Mouse (Mus musculus) intestine, embryonic 14.5 days (tissue): ENCODE results near the gene Gm12830. TPM values are rescaled to one million over a fixed set of nuclear protein-coding genes. Genes with fewer than 3 reads are reported as not detected.

Experiments
- ATAC-seq: fragments of 200-750 bp; cut with Nextera tagmentation; replicated peaks from 2 replicates; pipeline ENCODE4 v1.8.0; 2017; ENCODE audit warnings: low read depth, moderate number of reproducible peaks, moderate TSS enrichment, moderate library complexity; ENCODE audit not compliant: low FRiP score, low TSS enrichment
- DNase-seq: peaks from one replicate; pipeline ENCODE4 v3.0.0-alpha.2; 2018; ENCODE audit warnings: low spot score
- H3K27ac ChIP-seq: fragments of 300-500 bp; sonication (generic); 2 replicates; pipeline ENCODE4 v1.5.1; 2014; ENCODE audit warnings: low read depth, mild to moderate bottlenecking, control low read depth
- H3K27me3 ChIP-seq: fragments of 300-500 bp; sonication (generic); replicated peaks from 2 replicates; pipeline ENCODE4 v1.6.1; 2014; ENCODE audit warnings: low read length, control low read depth; ENCODE audit not compliant: control insufficient read depth, insufficient read depth
- H3K36me3 ChIP-seq: fragments of 300-500 bp; sonication (generic); 2 replicates; pipeline ENCODE4 v1.6.1; 2014; ENCODE audit warnings: low read length, control low read depth; ENCODE audit not compliant: control insufficient read depth, insufficient read depth
- H3K4me1 ChIP-seq: fragments of 300-500 bp; sonication (generic); replicated peaks from 2 replicates; pipeline ENCODE4 v1.6.1; 2014; ENCODE audit warnings: low read length, control low read depth, mixed read lengths; ENCODE audit not compliant: control insufficient read depth, insufficient read depth
- H3K4me2 ChIP-seq: fragments of 300-500 bp; sonication (generic); 2 replicates; pipeline ENCODE4 v1.6.1; 2014; ENCODE audit warnings: low read length
- H3K4me3 ChIP-seq: fragments of 300-500 bp; sonication (generic); 2 replicates; pipeline ENCODE4 v1.5.1; 2014; ENCODE audit warnings: low read depth, low read length, control low read depth, mixed read lengths
- H3K9ac ChIP-seq: fragments of 300-500 bp; sonication (generic); 2 replicates; pipeline ENCODE4 v1.6.1; 2014; ENCODE audit warnings: mild to moderate bottlenecking, low read length
- H3K9me3 ChIP-seq: fragments of 300-500 bp; sonication (generic); 2 replicates; pipeline ENCODE4 v1.6.1; 2016; ENCODE audit warnings: low read length, control low read depth; ENCODE audit not compliant: control insufficient read depth
- WGBS: fragments of 180-500 bp; shearing (Covaris S2); extraction: QIAGEN DNeasy Blood & Tissue Kit; methylation state at CpG from one replicate; pipeline ENCODE4 v1.1.7; 2014; 5-methylcytosine and 5-hydroxymethylcytosine counted together
- polyA plus RNA-seq: library from polyadenylated mRNA; unstranded; fragments of >200 nt; fragmentation: Nextera tagmentation; extraction: Ambion mirVana; gene quantifications from 2 replicates; pipeline ENCODE4 v1.2.1, GENCODE M21; 2014

Gene Gm12830
- polyA plus RNA-seq, 1 experiment from 2014 or later = not detected

DNA sequence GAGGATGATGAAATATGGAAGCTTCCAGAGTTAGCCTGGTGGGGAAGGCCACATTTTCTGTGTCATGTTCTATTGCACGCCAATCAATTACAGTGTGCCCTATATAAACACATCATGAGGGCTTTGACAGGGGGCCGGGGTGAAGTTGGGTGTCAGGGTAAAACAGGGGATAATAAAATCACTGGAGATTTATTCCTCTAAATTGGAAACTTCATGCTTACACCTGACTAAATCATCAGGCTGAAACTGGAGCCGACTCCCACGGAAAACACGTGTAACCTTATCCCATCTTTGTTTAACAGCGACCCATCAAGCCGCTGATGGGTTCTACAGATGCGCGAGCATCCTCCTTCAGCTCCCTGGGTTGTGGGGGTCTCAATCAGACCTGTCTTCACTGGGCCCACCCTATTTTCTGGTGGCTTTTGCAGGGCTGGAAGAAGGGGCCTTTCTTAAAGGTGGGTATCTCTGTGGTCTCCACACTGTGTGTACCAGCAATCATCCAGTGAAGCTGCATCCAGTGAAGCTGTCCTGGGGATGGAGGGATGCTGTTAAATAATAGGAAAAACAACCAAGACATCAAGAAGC, 19.9 kb downstream of the Gm12830 start:
- 39% methylated on average over 9 of the region's 9 CpGs for whole genome bisulfite sequencing
- H3K4me2 ChIP-seq = no peak overlapping the region
- ATAC-seq (no peak), DNase-seq (no peak)
- no peaks in the 10 kb centered on the region for H3K9me3 ChIP-seq
- H3K9ac ChIP-seq = no peak overlapping the region
- no peak overlapping the region for H3K4me3 ChIP-seq
- H3K27me3 ChIP-seq = peaks cover 66% of the 10 kb centered on the region
- no peaks in the 10 kb centered on the region for H3K36me3 ChIP-seq
- peaks cover 3% of the 10 kb centered on the region; the same call in 1 of the 2 replicates for H3K4me1 ChIP-seq
- no peak overlapping the region for H3K27ac ChIP-seq

DNA sequence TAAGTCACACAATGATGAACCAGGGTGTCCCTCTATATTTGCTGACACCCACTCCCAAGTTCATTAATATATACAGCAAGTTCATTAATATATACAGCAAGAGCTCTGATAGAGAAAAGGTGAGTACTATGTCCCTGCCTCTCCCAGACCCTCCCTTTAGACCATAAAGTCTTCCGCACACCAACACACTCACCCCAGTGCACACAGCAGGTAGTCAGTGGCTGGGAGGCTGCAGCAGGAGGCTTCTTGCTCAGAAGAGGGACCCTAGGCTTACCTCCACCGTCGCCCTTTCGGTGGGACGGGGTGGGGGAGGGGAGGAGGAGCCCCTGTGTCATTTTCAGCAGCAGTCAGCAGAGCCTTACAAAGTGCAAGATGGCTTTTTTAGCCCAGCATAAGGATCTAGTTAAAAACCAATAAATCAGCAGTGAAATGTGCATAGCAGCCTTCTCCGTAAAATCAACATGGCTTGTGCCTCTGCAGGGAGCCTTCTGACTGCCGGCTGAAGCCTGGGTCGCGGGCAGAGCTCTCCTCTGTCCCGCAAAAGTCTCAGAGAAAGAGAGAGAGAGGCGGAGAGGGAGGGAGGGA, 20.9 kb downstream of the Gm12830 start:
- Histone ChIP-seq H3K4me1 (peaks cover 3% of the 10 kb centered on the region; the same call in 1 of the 2 replicates), H3K27me3 (peaks cover 63% of the 10 kb centered on the region), H3K27ac (no peak overlapping the region), H3K4me2 (no peak overlapping the region), H3K9me3 (no peaks in the 10 kb centered on the region), H3K36me3 (no peaks in the 10 kb centered on the region), H3K4me3 (no peak overlapping the region), H3K9ac (no peak overlapping the region)
- DNase-seq = no peak
- ATAC-seq = no peak
- WGBS = 11% methylated on average over 8 of the region's 11 CpGs

DNA sequence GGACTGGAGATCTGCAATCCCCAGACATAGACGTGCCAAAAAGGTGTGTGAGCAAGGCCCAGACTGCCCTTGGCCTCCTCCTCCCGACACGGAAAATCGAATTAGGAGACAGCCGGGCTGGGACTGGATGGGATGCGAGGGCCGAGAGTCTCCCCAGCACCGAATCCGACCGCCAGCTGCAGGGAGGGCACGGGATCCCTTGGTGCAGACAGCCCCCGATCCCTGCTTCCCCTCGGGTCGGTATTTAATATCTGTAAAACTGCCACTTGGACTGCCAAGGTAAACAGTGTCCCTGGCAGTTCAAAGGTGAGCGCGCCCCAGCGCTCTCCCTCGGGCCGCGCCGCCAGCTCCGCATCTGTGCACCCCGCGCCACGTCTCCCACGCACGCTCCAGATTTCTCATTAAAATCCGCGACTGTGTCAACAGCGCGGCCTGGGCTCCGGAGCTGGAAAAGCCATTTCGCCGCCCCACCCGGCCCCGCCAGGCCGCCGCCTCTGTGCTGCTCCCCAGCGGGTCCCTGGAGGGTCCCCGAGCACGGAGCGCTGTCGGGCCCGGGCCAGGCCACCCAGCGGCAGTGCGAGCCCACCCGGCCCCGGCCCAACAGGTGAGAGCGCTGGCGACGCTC, 21.7 kb downstream of the Gm12830 start:
- Histone ChIP-seq H3K9me3 (0 out of 2 replicates have a peak, but pooled peaks cover 2% of the 10 kb centered on the region), H3K4me2 (peak overlapping the region; percentile 67), H3K4me3 (peak overlapping the region; percentile 35), H3K9ac (peak overlapping the region; percentile 27; the same call in 1 of the 2 replicates), H3K4me1 (peaks cover 3% of the 10 kb centered on the region; the same call in 1 of the 2 replicates), H3K27ac (no peak overlapping the region), H3K36me3 (no peaks in the 10 kb centered on the region), H3K27me3 (peaks cover 59% of the 10 kb centered on the region)
- DNase-seq = peak; percentile 65
- peak; percentile 63 for ATAC-seq
- 1% methylated on average over 50 of the region's 51 CpGs for WGBS

DNA sequence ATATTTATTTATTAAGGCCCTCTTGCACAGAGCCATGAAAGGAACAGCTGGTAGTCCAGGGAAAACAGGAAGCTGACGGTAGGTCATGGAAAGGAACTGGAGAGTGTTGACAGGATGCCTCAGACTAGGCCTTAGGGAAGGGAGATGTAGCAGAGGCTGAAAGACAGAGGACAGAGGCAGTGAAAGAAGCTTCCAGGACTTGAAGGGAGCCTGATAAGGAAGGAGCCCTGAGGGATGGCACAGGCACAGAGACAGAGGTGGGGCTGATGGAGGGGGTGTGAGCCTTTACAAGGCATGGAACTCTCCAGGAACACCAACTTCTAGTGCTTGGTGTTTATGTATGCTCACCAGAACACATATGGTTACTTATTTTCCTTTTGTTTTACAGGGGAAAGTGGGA, 23.1 kb downstream of the Gm12830 start:
- H3K4me2 ChIP-seq = no peak overlapping the region
- no peak for DNase-seq
- 0 out of 2 replicates have a peak, but pooled peaks cover 3% of the 10 kb centered on the region for H3K9me3 ChIP-seq
- 39% methylated on average over 1 of the region's 1 CpGs for WGBS
- H3K36me3 ChIP-seq = no peaks in the 10 kb centered on the region
- no peak for ATAC-seq
- peaks cover 51% of the 10 kb centered on the region for H3K27me3 ChIP-seq
- H3K4me1 ChIP-seq = peaks cover 3% of the 10 kb centered on the region; the same call in 1 of the 2 replicates
- H3K9ac ChIP-seq = no peak overlapping the region
- no peak overlapping the region for H3K4me3 ChIP-seq
- H3K27ac ChIP-seq = no peak overlapping the region

DNA sequence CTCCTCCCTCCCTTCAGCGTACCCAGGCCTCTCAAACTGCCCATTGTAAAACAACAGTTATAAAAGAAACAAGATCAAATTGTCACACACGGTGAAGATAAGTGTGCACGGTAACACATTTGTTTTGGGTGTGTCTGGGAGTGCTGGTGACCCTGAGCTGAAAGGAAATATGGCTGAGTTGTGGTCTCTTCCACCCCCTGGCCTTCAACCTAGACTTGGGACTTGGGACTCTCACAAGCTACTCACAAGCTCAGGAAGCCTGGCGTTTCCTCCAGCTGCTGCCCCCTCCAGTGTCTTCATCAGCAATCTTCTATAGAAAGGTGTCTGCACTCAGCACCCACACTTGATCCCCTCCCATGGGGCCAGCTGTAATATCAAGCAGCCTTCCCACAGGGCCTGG, 24.1 kb downstream of the Gm12830 start:
- ATAC-seq (no peak), DNase-seq (no peak)
- H3K27ac ChIP-seq = no peak overlapping the region
- no peak overlapping the region for H3K9ac ChIP-seq
- 0 out of 2 replicates have a peak, but pooled peaks cover 3% of the 10 kb centered on the region for H3K9me3 ChIP-seq
- no peaks in the 10 kb centered on the region for H3K36me3 ChIP-seq
- peaks cover 3% of the 10 kb centered on the region; the same call in 1 of the 2 replicates for H3K4me1 ChIP-seq
- 34% methylated on average over 4 of the region's 4 CpGs for WGBS
- H3K4me2 ChIP-seq = no peak overlapping the region
- no peak overlapping the region for H3K4me3 ChIP-seq
- peaks cover 46% of the 10 kb centered on the region for H3K27me3 ChIP-seq

DNA sequence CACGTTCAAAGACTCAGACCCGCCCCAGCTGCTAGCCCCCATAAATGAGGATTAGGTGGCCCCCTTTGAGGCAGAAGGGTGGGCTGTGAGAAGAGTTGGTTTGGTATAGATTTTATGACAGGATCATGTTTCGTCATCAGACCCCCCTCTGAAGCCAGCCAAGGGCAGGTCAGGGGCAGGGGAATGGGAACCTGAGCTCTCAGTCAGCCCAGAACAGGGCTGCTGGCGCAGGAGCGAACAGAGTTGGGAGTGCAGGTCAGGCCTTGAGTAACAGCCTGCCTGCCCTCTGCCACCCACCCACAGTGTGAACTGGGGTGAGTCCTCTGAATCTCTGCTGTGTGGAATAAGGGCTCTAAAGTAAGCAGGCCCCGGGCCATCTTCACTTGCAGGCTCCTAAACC, 25.2 kb downstream of the Gm12830 start:
- no peaks in the 10 kb centered on the region for H3K36me3 ChIP-seq
- no peak for ATAC-seq

DNA sequence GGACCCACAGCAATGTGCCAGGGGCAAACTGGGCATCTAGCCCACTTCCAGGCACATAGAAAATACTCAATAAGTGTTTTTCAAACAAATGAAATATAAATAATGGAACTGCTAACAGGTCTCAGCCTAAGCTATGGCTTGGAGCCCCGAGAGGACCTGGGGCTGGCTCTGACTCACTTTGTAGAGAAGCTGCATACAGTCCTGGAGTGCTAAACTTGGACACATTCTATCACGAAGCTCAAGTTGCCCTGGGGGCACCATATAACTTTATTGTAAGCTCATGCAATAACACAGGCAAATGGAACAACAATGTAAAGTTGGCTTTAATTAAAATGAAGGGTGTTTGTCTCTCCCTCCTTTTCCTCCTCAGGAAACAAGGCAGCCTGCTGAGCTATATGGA, 32.4 kb downstream of the Gm12830 start:
- Histone ChIP-seq H3K4me1 (no peaks in the 10 kb centered on the region), H3K4me3 (no peak overlapping the region), H3K27me3 (0 out of 2 replicates have a peak, but pooled peaks cover 2% of the 10 kb centered on the region), H3K9ac (no peak overlapping the region), H3K9me3 (no peaks in the 10 kb centered on the region), H3K36me3 (no peaks in the 10 kb centered on the region), H3K27ac (no peak overlapping the region), H3K4me2 (no peak overlapping the region)
- DNase-seq = no peak
- ATAC-seq = no peak
- WGBS = 67% methylated on average over 2 of the region's 2 CpGs

More for the DNA sequence above, 25.2 kb downstream of the Gm12830 start:
- Histone ChIP-seq H3K4me2 (no peak overlapping the region), H3K9ac (no peak overlapping the region), H3K4me1 (peaks cover 3% of the 10 kb centered on the region; the same call in 1 of the 2 replicates), H3K4me3 (no peak overlapping the region), H3K27ac (no peak overlapping the region), H3K27me3 (peaks cover 36% of the 10 kb centered on the region), H3K9me3 (0 out of 2 replicates have a peak, but pooled peaks cover 3% of the 10 kb centered on the region)
- DNase-seq = no peak
- 70% methylated on average over 6 of the region's 6 CpGs for WGBS

DNA sequence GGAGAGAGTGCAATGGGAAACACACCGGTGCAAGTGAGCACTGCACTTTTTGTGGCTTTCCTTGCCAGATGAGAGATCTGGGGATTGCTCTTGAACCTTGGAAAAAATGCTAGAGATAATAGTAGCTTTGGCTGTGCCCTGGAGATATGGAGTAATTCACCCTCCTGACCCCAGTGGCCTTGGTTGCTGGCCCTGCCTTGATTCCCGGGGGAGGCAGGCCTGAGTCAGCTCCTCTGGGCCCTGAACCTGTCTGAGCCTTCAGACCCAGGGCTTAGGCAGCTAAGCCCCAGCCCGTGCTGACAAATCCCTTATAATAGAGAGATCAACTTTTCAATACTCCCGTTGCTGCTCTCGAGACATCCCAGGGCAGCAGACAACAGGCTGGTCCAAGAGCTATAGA, 36.9 kb downstream of the Gm12830 start:
- H3K9ac ChIP-seq = no peak overlapping the region
- ATAC-seq = no peak
- no peaks in the 10 kb centered on the region for H3K36me3 ChIP-seq
- WGBS = 46% methylated on average over 5 of the region's 5 CpGs
- H3K9me3 ChIP-seq = no peaks in the 10 kb centered on the region
- H3K27ac ChIP-seq = no peak overlapping the region
- DNase-seq = no peak
- H3K4me3 ChIP-seq = no peak overlapping the region
- no peaks in the 10 kb centered on the region for H3K4me1 ChIP-seq
- no peaks in the 10 kb centered on the region for H3K27me3 ChIP-seq
- H3K4me2 ChIP-seq = no peak overlapping the region
